Mouse (Mus musculus) left cerebral cortex, adult 2 months (tissue): ENCODE results near the gene Mogat2. TPM values are rescaled to one million over a fixed set of nuclear protein-coding genes. Genes with fewer than 3 reads are reported as not detected.

ENCODE experiments used
- DNase-seq, 2 experiments: peaks; one replicate each; pipeline ENCODE4 v3.0.0; 2021 to 2022; ENCODE audit warnings: low spot score in 2 of 2, mixed read lengths in 1 of 2; ENCODE audit errors: extremely low spot score in 1 of 2
- H3K27ac ChIP-seq: fragments of 200-600 bp; 2 replicates; pipeline ENCODE4 v1.8.1; 2022
- H3K4me3 ChIP-seq: fragments of 200-600 bp; 2 replicates; pipeline ENCODE4 v1.8.1; 2022
- CTCF ChIP-seq: fragments of 200-600 bp; IDR thresholded peaks from 2 replicates; pipeline ENCODE4 v1.8.1; 2022; ENCODE audit warnings: antibody characterized with exemption, mild to moderate bottlenecking, moderate library complexity
- intact Hi-C: fragments of 180-260 bp; cut with DNase I; formaldehyde crosslinking; loops from one replicate; pipeline ENCODE4 v1.15.1; 2025
- total RNA-seq, 2 experiments: library from RNA; stranded (reverse); gene quantifications; 2 replicates each; pipeline ENCODE4 v1.2.3; 2021

Mogat2 gene
- total RNA-seq, 2 experiments from 2014 or later: not detected

DNA sequence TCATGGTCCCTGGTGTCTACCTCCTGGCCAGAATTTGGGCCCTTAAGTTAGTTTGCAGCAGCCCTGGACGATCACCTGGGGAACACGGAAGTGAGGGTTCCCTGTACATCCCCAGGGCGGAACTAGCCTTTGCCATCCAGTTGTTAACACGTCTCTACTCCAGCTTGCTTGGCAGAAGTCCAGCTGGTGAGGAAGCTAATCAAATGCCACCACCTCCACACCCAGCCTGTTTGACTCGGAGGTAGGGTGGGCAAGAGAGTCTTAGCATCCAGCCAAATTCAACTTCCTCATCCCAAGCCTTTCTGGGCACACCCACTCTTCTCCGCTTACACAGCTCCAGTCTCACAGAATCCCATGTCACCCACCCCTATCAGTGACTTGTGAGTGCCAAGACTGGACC lies 65.5 kb downstream of the Mogat2 start:
- intact Hi-C loops: no loop called here
- Histone ChIP-seq H3K27ac (no peak overlapping the region), H3K4me3 (no peak overlapping the region)
- TF ChIP-seq CTCF: no peak
- no peak for DNase-seq

DNA sequence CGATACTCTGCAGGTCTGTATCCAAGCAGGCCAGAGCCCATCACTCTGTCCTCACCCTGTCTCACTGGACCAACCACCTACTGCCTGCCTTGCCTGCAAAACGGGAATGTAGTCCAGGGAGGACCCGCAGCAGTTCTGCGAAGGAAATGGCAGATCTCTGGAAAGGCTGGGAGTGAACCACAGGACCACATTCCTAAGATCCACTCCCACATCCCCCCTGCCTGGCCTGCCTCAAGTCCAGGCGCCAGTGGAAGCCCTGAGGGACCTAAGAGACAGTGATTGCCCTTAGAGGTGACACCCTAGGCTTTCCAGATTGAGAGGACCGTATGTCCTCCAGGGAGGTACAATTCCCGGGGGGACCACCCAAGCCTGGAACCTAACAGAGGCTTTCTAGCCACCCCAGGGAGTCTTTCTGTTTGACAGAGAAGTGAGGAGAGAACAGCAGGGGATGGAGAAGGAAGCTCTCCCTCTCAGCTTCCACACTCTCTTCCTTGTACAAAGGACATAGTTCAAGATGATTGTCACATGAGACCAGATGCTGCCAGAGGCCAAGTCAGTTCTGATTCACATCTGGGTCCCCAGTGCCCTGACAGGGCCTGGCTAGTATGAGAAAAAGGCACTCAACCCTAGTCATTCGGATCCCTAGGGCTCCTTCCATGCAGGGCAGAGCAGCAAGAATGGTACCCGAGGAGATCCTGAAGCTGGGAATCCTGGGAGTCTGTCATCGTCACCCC lies 66.5 kb downstream of the Mogat2 start:
- H3K27ac ChIP-seq: no peak overlapping the region
- no peak for DNase-seq
- no peak for TF ChIP-seq CTCF
- no peak overlapping the region for H3K4me3 ChIP-seq
- intact Hi-C loops: no loop called here

DNA sequence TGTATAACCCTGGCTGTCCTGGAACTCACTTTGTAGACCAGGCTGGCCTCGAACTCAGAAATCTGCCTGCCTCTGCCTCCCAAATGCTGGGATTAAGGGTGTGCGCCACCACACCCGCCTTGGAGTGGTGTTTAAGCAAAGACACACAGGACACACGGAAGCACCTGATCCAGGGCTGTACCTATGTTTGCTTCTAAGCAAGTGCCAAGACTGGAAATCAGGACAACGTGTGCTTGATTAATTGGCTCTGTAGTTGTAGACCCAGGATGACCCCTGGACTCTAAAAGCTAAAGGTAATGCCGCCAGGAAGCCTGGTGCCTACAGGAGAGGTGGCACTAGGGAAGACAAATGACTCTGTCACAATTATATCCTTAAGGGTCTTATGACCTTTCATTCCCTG lies 67.9 kb downstream of the Mogat2 start:
- Histone ChIP-seq H3K27ac (no peak overlapping the region), H3K4me3 (no peak overlapping the region)
- no peak for TF ChIP-seq CTCF
- DNase-seq: no peak
- intact Hi-C loops: no loop called here

DNA sequence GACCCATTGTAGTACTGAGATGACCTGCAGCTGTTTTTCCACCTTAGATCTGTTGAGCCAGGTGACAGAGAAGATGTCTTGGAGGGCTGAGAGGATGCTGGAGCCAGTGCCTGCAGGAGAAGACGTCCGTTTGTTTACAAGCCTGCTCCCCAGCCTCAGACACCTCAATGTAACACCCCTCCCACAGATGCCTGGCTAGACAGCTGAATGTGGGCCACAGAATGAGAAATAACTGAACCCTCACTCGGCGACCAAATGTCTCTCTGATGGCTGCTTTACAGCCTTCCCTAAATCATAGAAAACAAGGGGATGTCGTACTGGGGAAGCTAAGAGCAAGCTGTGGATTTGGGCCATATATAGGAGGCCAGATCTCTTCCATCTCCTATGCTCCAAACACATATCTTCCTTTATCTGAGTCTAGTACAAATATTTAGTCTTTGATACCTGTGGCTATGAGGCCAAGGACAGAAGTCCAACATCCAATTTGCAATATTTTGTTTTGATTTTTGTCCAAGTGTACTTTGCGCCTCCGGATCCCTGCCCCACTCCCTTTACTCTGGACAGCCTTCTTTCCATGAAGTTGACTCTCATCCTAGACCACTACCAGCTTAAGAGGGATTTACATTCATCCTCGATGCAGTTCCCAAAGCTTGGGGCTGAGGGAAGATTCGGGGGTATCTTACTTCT lies 68.6 kb downstream of the Mogat2 start:
- DNase-seq: no peak
- no peak overlapping the region for H3K4me3 ChIP-seq
- no peak overlapping the region for H3K27ac ChIP-seq
- no peak for TF ChIP-seq CTCF
- intact Hi-C loops: no loop called here

Other genes with a start within 250 kb of the Mogat2 start
- gene Uvrag, start 97.5 kb downstream of the Mogat2 start, total RNA-seq: 10 to 100 TPM; 47.6 to 68.3 TPM
- 10 to 100 TPM; 55.7 to 57.8 TPM for gene Dgat2, start 55.9 kb downstream of the Mogat2 start, total RNA-seq
- gene Map6, start 28.8 kb upstream of the Mogat2 start, total RNA-seq: 100 to 1,000 TPM; 138 to 141 TPM
- gene Serpinh1, start 114.6 kb upstream of the Mogat2 start, total RNA-seq: 10 to 100 TPM; 22.2 TPM
- 10 to 100 TPM; 40.8 to 42.4 TPM for gene Gdpd5, start 142.8 kb upstream of the Mogat2 start, total RNA-seq
- 1 to 10 TPM; 2.3 to 2.7 TPM for gene Klhl35, start 227.4 kb upstream of the Mogat2 start, total RNA-seq
- gene Rps3, start 245.1 kb upstream of the Mogat2 start, total RNA-seq: 100 to 1,000 TPM; 223 to 241 TPM